Comparison of ENCODE assay signal across 11 mouse cellular contexts in the genomic region with DNA sequence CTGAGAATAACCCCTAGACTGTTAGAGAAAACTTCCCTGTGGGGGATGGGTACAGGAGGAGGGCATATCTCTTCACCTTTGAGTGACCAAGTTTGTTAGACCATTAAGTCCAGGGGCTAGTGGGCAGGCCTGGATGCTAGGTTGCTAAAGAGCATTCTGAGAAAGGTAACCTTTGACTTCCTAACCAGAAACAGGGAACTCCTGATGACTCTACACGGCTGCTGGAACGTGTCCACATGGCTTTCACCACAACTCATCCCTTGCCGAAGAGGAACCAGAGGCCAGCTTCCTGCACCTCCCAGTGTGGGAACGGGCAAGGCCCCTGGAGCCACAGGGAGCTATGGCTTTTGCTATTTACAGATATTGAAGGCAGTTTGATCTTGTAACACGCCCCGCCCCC. TPM values are rescaled to one million over a fixed set of nuclear protein-coding genes. Genes with fewer than 3 reads are reported as not detected.
A peak's percentile ranks its signal among the peaks of the same experiment; 100 is the strongest.
DNase-seq lines count a peak whose midpoint lies in the region; ATAC-seq and TF ChIP-seq lines count a peak whose summit lies in the region.
"Had no signal": no experiment of that assay in that cellular context is flagged by ENCODE, and none has a peak within 500 bp of the region (broad histone marks: within the 10 kb centered on the region; RNA-seq: fewer than 3 reads in every experiment).

No protein-coding gene starts in this region.

- no peak for DNase-seq in forebrain, embryonic 14.5 days (ENCODE audit: low spot score)
- DNase-seq in midbrain, embryonic 10.5 days (ENCODE audit: low spot score): no peak
- peak; percentile 73 for DNase-seq in kidney, adult 2 months
- DNase-seq in lung, postnatal 36 days: peak; percentile 62
- no peak for DNase-seq in cerebellum, adult 8-10 months
- no peak for DNase-seq in layer of hippocampus, adult 9-11 months
- DNase-seq: spleen, adult 18-20 months; thymus, adult 2 months had no signal

- no peaks in the 10 kb centered on the region for H3K27me3 ChIP-seq in forebrain, embryonic 14.5 days (replicated peaks; ENCODE audit: control insufficient read depth, insufficient read depth, low read length)
- no peaks in the 10 kb centered on the region for H3K27me3 ChIP-seq in forebrain, embryonic 13.5 days
- H3K27me3 ChIP-seq in midbrain, embryonic 10.5 days (ENCODE audit: low read depth, poor library complexity, severe bottlenecking): no peaks in the 10 kb centered on the region
- no peaks in the 10 kb centered on the region for H3K27me3 ChIP-seq in midbrain, embryonic 15.5 days (replicated peaks)
- H3K27me3 ChIP-seq in kidney, adult 2 months (replicated peaks; ENCODE audit: control insufficient read depth, insufficient read depth, low read length): no peaks in the 10 kb centered on the region

- H3K4me2 ChIP-seq in forebrain, embryonic 14.5 days (ENCODE audit: low read length): no peak overlapping the region
- no peak overlapping the region for H3K4me2 ChIP-seq in forebrain, embryonic 13.5 days
- no peak overlapping the region for H3K4me2 ChIP-seq in midbrain, embryonic 15.5 days

- ATAC-seq in forebrain, embryonic 14.5 days: peak; percentile 4; the same call in 1 of the 2 replicates
- no peak for ATAC-seq in forebrain, embryonic 13.5 days
- ATAC-seq in midbrain, embryonic 15.5 days (replicated peaks): no peak

- H3K4me1 ChIP-seq in forebrain, embryonic 14.5 days (ENCODE audit: control insufficient read depth, insufficient read depth, low read length): peaks cover 8% of the 10 kb centered on the region; the same call in 1 of the 2 replicates
- peaks cover 17% of the 10 kb centered on the region for H3K4me1 ChIP-seq in forebrain, embryonic 13.5 days
- H3K4me1 ChIP-seq in midbrain, embryonic 10.5 days: peaks cover 68% of the 10 kb centered on the region
- H3K4me1 ChIP-seq in midbrain, embryonic 15.5 days: 0 out of 2 replicates have a peak, but pooled peaks cover 3% of the 10 kb centered on the region
- H3K4me1 ChIP-seq in kidney, adult 2 months (ENCODE audit: control insufficient read depth, insufficient read depth, low read length): peaks cover 8% of the 10 kb centered on the region; the same call in 1 of the 2 replicates

- no peak overlapping the region for H3K9ac ChIP-seq in forebrain, embryonic 14.5 days (ENCODE audit: low read length)
- H3K9ac ChIP-seq in forebrain, embryonic 13.5 days: no peak overlapping the region
- H3K9ac ChIP-seq in midbrain, embryonic 15.5 days: no peak overlapping the region

- no peak for TF ChIP-seq POLR2A in kidney, adult 2 months (IDR thresholded peaks at IDR 0.05; ENCODE audit: low read depth, low read length)

- no peaks in the 10 kb centered on the region for H3K9me3 ChIP-seq in forebrain, embryonic 14.5 days (replicated peaks; ENCODE audit: control insufficient read depth, low read length)
- H3K9me3 ChIP-seq in forebrain, embryonic 13.5 days (replicated peaks): no peaks in the 10 kb centered on the region
- H3K9me3 ChIP-seq in midbrain, embryonic 10.5 days (replicated peaks): no peaks in the 10 kb centered on the region
- H3K9me3 ChIP-seq in midbrain, embryonic 15.5 days: no peaks in the 10 kb centered on the region

- H3K4me3 ChIP-seq in forebrain, embryonic 14.5 days (ENCODE audit: low read depth, low read length): no peak overlapping the region
- no peak overlapping the region for H3K4me3 ChIP-seq in forebrain, embryonic 13.5 days
- H3K4me3 ChIP-seq in midbrain, embryonic 10.5 days: no peak overlapping the region
- no peak overlapping the region for H3K4me3 ChIP-seq in midbrain, embryonic 15.5 days
- H3K4me3 ChIP-seq in kidney, adult 2 months (ENCODE audit: insufficient read depth, low read depth, low read length): no peak overlapping the region

- 87% methylated on average over 6 of the region's 6 CpGs for WGBS in forebrain, embryonic 14.5 days
- WGBS in forebrain, embryonic 13.5 days: 89% methylated on average over 6 of the region's 6 CpGs
- WGBS in midbrain, embryonic 10.5 days: 75% methylated on average over 6 of the region's 6 CpGs
- 86% methylated on average over 6 of the region's 6 CpGs for WGBS in midbrain, embryonic 15.5 days
- 40% methylated on average over 6 of the region's 6 CpGs for WGBS in kidney, adult 2 months

- H3K27ac ChIP-seq in forebrain, embryonic 14.5 days (ENCODE audit: low read depth, low read length): no peak overlapping the region
- no peak overlapping the region for H3K27ac ChIP-seq in forebrain, embryonic 13.5 days
- peak overlapping the region; percentile 17; the same call in 1 of the 2 replicates for H3K27ac ChIP-seq in midbrain, embryonic 10.5 days (replicated peaks)
- H3K27ac ChIP-seq in midbrain, embryonic 15.5 days: no peak overlapping the region
- no peak overlapping the region for H3K27ac ChIP-seq in kidney, adult 2 months (ENCODE audit: insufficient read depth, low read depth, low read length)
- H3K27ac ChIP-seq: macrophage had no signal

- TF ChIP-seq CTCF in kidney, adult 2 months (conservative IDR thresholded peaks at IDR 0.05; ENCODE audit: insufficient read depth, insufficient read length, low read depth, low read length): no peak

- H3K36me3 ChIP-seq in forebrain, embryonic 14.5 days (ENCODE audit: control insufficient read depth, insufficient read depth, low read length): peaks cover 21% of the 10 kb centered on the region; the same call in 1 of the 2 replicates
- H3K36me3 ChIP-seq in forebrain, embryonic 13.5 days (ENCODE audit: poor library complexity, severe bottlenecking): peaks cover 28% of the 10 kb centered on the region
- peaks cover 48% of the 10 kb centered on the region for H3K36me3 ChIP-seq in midbrain, embryonic 10.5 days
- no peaks in the 10 kb centered on the region; the same call in 1 of the 2 replicates for H3K36me3 ChIP-seq in midbrain, embryonic 15.5 days (replicated peaks)
- no peaks in the 10 kb centered on the region for H3K36me3 ChIP-seq in kidney, adult 2 months (ENCODE audit: control insufficient read depth, insufficient read depth, low read length)

RNA-seq across cellular contexts. Expression of a gene that starts 36.0 kb away (rescaled TPM):
- polyA plus RNA-seq in forebrain, embryonic 14.5 days (2014; fragmentation: Nextera tagmentation; extraction: Ambion mirVana): 6.5 and 8.8 TPM in 2 replicates
- polyA plus RNA-seq in forebrain, embryonic 13.5 days (2015; fragmentation: Nextera tagmentation; extraction: Ambion mirVana): 10.6 and 12.3 TPM in 2 replicates
- 38.9 and 42.4 TPM in 2 replicates for polyA plus RNA-seq in midbrain, embryonic 10.5 days (2016; fragmentation: Nextera tagmentation; extraction: Ambion mirVana)
- 11.7 and 12.6 TPM in 2 replicates for polyA plus RNA-seq in midbrain, embryonic 15.5 days (2015; fragmentation: Nextera tagmentation; extraction: Ambion mirVana)
- polyA plus RNA-seq in kidney, adult 2 months (2012; rRNA removed): 6.1 and 6.6 TPM in 2 replicates

Comparison
In these comparisons a context has a peak if more than half of its experiments do, and no peak if none do; other contexts are left out.
1. DNase-seq: peak in kidney, adult 2 months (single experiment) and lung, postnatal 36 days (single experiment); none in forebrain, embryonic 14.5 days (single experiment), midbrain, embryonic 10.5 days (single experiment), cerebellum, adult 8-10 months (single experiment) and layer of hippocampus, adult 9-11 months (single experiment).